7 mouse cellular contexts compared by ENCODE assay signal in genomic region chr8:108537686-108538551, GRCm38 (mm10).
DNase-seq lines count a peak whose midpoint lies in the region; ATAC-seq and TF ChIP-seq lines count a peak whose summit lies in the region.

No protein-coding gene starts in this region.

- DNase-seq in left cerebral cortex, adult 2 months (ENCODE audit: extremely low spot score in 1 of 2, low spot score in 2 of 2) = peak; percentile 23 to 46
- DNase-seq in left cerebral cortex, adult 11 months (ENCODE audit: low spot score) = no peak
- no peak for DNase-seq in kidney, adult 18-20 months
- DNase-seq in heart, adult 18-20 months = no peak

- no peaks in the 10 kb centered on the region for H3K36me3 ChIP-seq in forebrain, embryonic 16.5 days (ENCODE audit: control insufficient read depth, insufficient read depth)
- no peaks in the 10 kb centered on the region for H3K36me3 ChIP-seq in hindbrain, embryonic 15.5 days

- no peaks in the 10 kb centered on the region for H3K9me3 ChIP-seq in forebrain, embryonic 16.5 days (ENCODE audit: control insufficient read depth, low read length)
- no peaks in the 10 kb centered on the region for H3K9me3 ChIP-seq in hindbrain, embryonic 15.5 days

- H3K9ac ChIP-seq in forebrain, embryonic 16.5 days (replicated peaks; ENCODE audit: low read depth, low read length) = peak overlapping the region; percentile 40
- peak overlapping the region; percentile 52 for H3K9ac ChIP-seq in hindbrain, embryonic 15.5 days

- H3K27ac ChIP-seq in left cerebral cortex, adult 2 months = no peak overlapping the region
- peak overlapping the region; percentile 69 for H3K27ac ChIP-seq in forebrain, embryonic 16.5 days (ENCODE audit: low read length)
- peak overlapping the region; percentile 85 for H3K27ac ChIP-seq in hindbrain, embryonic 15.5 days (replicated peaks)
- H3K27ac ChIP-seq in olfactory bulb, adult 2 months (ENCODE audit: insufficient read depth, low read depth, low read length) = no peak overlapping the region

- ATAC-seq in forebrain, embryonic 16.5 days = peak; percentile 86
- 0 out of 2 replicates have a peak, but pooled peaks have one; percentile 65 for ATAC-seq in hindbrain, embryonic 15.5 days (ENCODE audit: low FRiP score, low read depth)

- peak overlapping the region; percentile 35 for H3K4me3 ChIP-seq in left cerebral cortex, adult 2 months
- H3K4me3 ChIP-seq in forebrain, embryonic 16.5 days (replicated peaks; ENCODE audit: low read length) = peak overlapping the region; percentile 38
- H3K4me3 ChIP-seq in hindbrain, embryonic 15.5 days = peak overlapping the region; percentile 42
- peak overlapping the region; percentile 25 for H3K4me3 ChIP-seq in olfactory bulb, adult 2 months (ENCODE audit: insufficient read depth, low read depth, low read length)

- H3K27me3 ChIP-seq in forebrain, embryonic 16.5 days (replicated peaks; ENCODE audit: control insufficient read depth, insufficient read depth, low read length) = peaks cover 8% of the 10 kb centered on the region; the same call in 1 of the 2 replicates
- H3K27me3 ChIP-seq in hindbrain, embryonic 15.5 days = no peaks in the 10 kb centered on the region

- peaks cover 40% of the 10 kb centered on the region for H3K4me1 ChIP-seq in forebrain, embryonic 16.5 days (replicated peaks; ENCODE audit: control insufficient read depth, insufficient read depth, low read length)
- peaks cover 45% of the 10 kb centered on the region for H3K4me1 ChIP-seq in hindbrain, embryonic 15.5 days (replicated peaks)
- H3K4me1 ChIP-seq in olfactory bulb, adult 2 months (ENCODE audit: control insufficient read depth, insufficient read depth, low read length) = peaks cover 17% of the 10 kb centered on the region

- intact Hi-C loops in left cerebral cortex, adult 2 months (cut with DNase I) = no loop called here

- 26% methylated on average over 25 of the region's 25 CpGs for WGBS in forebrain, embryonic 16.5 days
- WGBS in hindbrain, embryonic 15.5 days = 38% methylated on average over 25 of the region's 25 CpGs
- 19% methylated on average over 25 of the region's 25 CpGs for WGBS in olfactory bulb, adult 2 months

- TF ChIP-seq POLR2A in olfactory bulb, adult 2 months (IDR thresholded peaks at IDR 0.05; ENCODE audit: insufficient read depth, low read depth, low read length) = no peak

- no peak for TF ChIP-seq CTCF in left cerebral cortex, adult 2 months (IDR thresholded peaks at IDR 0.05)
- no peak for TF ChIP-seq CTCF in olfactory bulb, adult 2 months (IDR thresholded peaks at IDR 0.05; ENCODE audit: insufficient read depth, low read depth, low read length)

- H3K4me2 ChIP-seq in forebrain, embryonic 16.5 days (ENCODE audit: low read length) = peak overlapping the region; percentile 59
- H3K4me2 ChIP-seq in hindbrain, embryonic 15.5 days = peak overlapping the region; percentile 68

Comparison
In these comparisons a context has a peak if more than half of its experiments do, and no peak if none do; other contexts are left out.
1. DNase-seq: peak in left cerebral cortex, adult 2 months (2 of 2); none in left cerebral cortex, adult 11 months (single experiment), kidney, adult 18-20 months (single experiment) and heart, adult 18-20 months (0 of 2).
2. H3K27ac ChIP-seq: peak in forebrain, embryonic 16.5 days (single experiment) and hindbrain, embryonic 15.5 days (single experiment); none in left cerebral cortex, adult 2 months (single experiment) and olfactory bulb, adult 2 months (single experiment).
3. Peak in every context shown above with its lines, with median percentiles within 50 percentile points of each other: H3K4me3 ChIP-seq.